Mouse (Mus musculus) layer of hippocampus, adult 18-20 months (tissue): ENCODE results near the gene Cd302. TPM values are rescaled to one million over a fixed set of nuclear protein-coding genes. Genes with fewer than 3 reads are reported as not detected.

Source experiments
- DNase-seq, 2 experiments: peaks; one replicate each; pipeline ENCODE4 v3.0.0; 2022; ENCODE audit warnings: low spot score in 2 of 2
- long read RNA-seq: library from polyadenylated mRNA; stranded (forward); transcript quantifications from one replicate; pipeline ENCODE4 v2.0.0, GENCODE M21; 2021
- total RNA-seq, 2 experiments: library from RNA; stranded (reverse); gene quantifications; 2 replicates each; pipeline ENCODE4 v1.2.3; 2021

The Cd302 gene
- 10 to 100 TPM; 16.7 to 19.5 TPM for total RNA-seq
- long read RNA-seq, transcript Cd302-202 (6 exons, 1,354 nt): major isoform, 16 of 19 reads
- long read RNA-seq, partial matches to known transcripts: 1 of 19 reads
- long read RNA-seq, other reads (novel, unspliced or antisense): 2 of 19 reads

- no peak for DNase-seq
Measured at GRCm38 (mm10) chr2:60284467-60284821, at the start of gene Cd302. Cd302 (minus strand) TSS chr2:60284488.

- no peak for DNase-seq
Measured at GRCm38 (mm10) chr2:60328641-60329040, 44.4 kb upstream of the Cd302 start.

GRCm38 (mm10) chr2:60327581-60327980, 43.3 kb upstream of the Cd302 start:
- no peak for DNase-seq

- DNase-seq: no peak
Measured at GRCm38 (mm10) chr2:60326948-60327347, 42.7 kb upstream of the Cd302 start.

GRCm38 (mm10) chr2:60323411-60323810, 39.1 kb upstream of the Cd302 start:
- DNase-seq: no peak

- no peak for DNase-seq
Measured at GRCm38 (mm10) chr2:60322031-60322726, 37.9 kb upstream of the Cd302 start.

GRCm38 (mm10) chr2:60303796-60304195, 19.5 kb upstream of the Cd302 start:
- DNase-seq: no peak

- no peak for DNase-seq
Measured at GRCm38 (mm10) chr2:60299323-60299722, 15.0 kb upstream of the Cd302 start.

- DNase-seq: no peak
Measured at GRCm38 (mm10) chr2:60298266-60298665, 14.0 kb upstream of the Cd302 start.

GRCm38 (mm10) chr2:60291381-60291780, 7.1 kb upstream of the Cd302 start:
- no peak for DNase-seq

GRCm38 (mm10) chr2:60289451-60289850, 5.2 kb upstream of the Cd302 start:
- DNase-seq: no peak

GRCm38 (mm10) chr2:60288606-60289005, 4.3 kb upstream of the Cd302 start:
- DNase-seq: no peak

GRCm38 (mm10) chr2:60285107-60285617, 874 bp upstream of the Cd302 start:
- no peak for DNase-seq

- DNase-seq: peak; percentile 66 to 85
Measured at GRCm38 (mm10) chr2:60283751-60284466, 379 bp downstream of the Cd302 start.

- peak in 1 of 2 experiments; percentile 12 for DNase-seq
Measured at GRCm38 (mm10) chr2:60283208-60283750, 1.0 kb downstream of the Cd302 start.

- no peak for DNase-seq
Measured at GRCm38 (mm10) chr2:60282625-60283024, 1.7 kb downstream of the Cd302 start.

GRCm38 (mm10) chr2:60278627-60279026, 5.7 kb downstream of the Cd302 start:
- no peak for DNase-seq

- no peak for DNase-seq
Measured at GRCm38 (mm10) chr2:60269856-60270479, 14.3 kb downstream of the Cd302 start.

- DNase-seq: no peak
Measured at GRCm38 (mm10) chr2:60267567-60267966, 16.7 kb downstream of the Cd302 start.

GRCm38 (mm10) chr2:60260621-60261350, 23.5 kb downstream of the Cd302 start:
- DNase-seq: no peak

- no peak for DNase-seq
Measured at GRCm38 (mm10) chr2:60259186-60259585, 25.1 kb downstream of the Cd302 start.
